ENCODE assay signal across 17 mouse cellular contexts in the genomic region with DNA sequence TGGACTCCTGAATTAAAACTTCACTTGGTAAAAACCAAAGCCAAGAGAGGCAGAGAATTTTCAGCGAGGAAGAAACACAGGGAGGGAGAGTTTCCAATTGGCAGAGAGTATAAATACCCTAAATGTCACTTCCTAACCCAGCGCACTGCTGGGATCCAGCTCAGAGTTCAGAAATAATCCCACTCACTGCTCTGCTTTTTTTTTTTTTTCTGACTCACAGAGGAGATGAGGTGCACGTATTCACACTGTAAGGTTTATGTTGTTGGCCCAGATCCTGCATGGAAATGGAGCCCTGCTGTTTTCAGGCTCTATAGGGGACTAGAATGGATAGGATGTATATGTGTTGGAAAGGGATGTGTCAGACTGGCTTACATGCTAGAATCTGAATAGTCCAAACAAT.
"Had no signal": no experiment of that assay in that cellular context is flagged by ENCODE, and none has a peak within 500 bp of the region (broad histone marks: within the 10 kb centered on the region; RNA-seq: fewer than 3 reads in every experiment).

No protein-coding gene starts in this region.

- ATAC-seq: liver, embryonic 12.5 days; liver, postnatal 0 days; lung, postnatal 0 days; midbrain, embryonic 13.5 days; midbrain, embryonic 15.5 days; midbrain, embryonic 16.5 days had no signal

- DNase-seq: left cerebral cortex, postnatal 4 days; liver; liver, embryonic 13.5 days; liver, postnatal 0 days; lung, adult 18-20 months; lung, adult 2 months; lung, embryonic 14.5 days; lung, postnatal 10 days; lung, postnatal 14 days; lung, postnatal 36 days; lung, postnatal 4 days; midbrain, embryonic 14.5 days had no signal
